Mouse (Mus musculus): ENCODE data around the gene Olfr96.

GRCm38 (mm10) chr17:37193656-37194055 lies 26.3 kb upstream of the Olfr96 start, which contains the start of gene Ubd:
- no peak for TF ChIP-seq GATA1 (IDR thresholded peaks at IDR 0.05; ENCODE audit: borderline replicate concordance, low read length)
- TF ChIP-seq FLI1 (IDR thresholded peaks at IDR 0.05; ENCODE audit: low read length), result no peak
